Mouse (Mus musculus) A20 (cell line): ENCODE results near the gene Lef1.

Experiments
- DNase-seq: peaks from one replicate; pipeline ENCODE4 v3.0.0-alpha.2; 2011; ENCODE audit warnings: low read depth, low spot score

Gene Lef1

DNA sequence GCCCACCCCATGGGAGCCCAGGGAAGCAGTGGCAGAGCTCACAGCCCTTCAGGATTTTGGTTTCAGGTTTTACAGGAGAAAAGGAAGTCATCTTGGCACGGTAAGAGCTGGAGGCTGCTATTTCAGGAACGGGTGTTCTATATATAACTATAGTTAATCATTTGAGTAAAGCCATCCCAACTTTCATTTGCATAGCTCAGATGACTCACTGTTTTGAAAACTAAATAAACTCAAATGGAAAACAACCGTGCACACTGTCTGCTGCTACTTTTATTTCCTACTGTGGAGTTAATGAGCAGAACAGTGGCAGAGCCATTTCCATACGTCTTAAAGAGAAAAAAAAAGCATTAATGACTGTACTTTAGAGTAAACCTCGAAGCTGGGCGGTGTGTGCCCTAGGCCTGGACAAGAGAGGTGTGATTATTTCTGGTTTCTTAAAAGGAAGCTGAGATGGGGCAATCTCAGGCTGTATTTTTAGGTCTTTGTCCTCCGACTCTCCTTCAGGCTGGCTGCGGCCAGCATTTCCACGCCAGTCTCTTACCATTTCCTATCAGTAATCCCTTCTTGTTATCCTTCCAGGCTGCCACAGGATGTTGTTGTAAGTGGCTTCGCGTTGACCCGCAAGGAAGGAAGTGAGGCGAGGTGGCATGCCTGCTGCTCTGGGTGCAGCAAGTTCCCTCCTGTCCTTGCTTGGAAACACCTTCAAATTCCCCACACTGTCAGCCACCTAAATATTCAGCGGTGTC, 29.2 kb downstream of the Lef1 start:
- peak; percentile 39 for DNase-seq

DNA sequence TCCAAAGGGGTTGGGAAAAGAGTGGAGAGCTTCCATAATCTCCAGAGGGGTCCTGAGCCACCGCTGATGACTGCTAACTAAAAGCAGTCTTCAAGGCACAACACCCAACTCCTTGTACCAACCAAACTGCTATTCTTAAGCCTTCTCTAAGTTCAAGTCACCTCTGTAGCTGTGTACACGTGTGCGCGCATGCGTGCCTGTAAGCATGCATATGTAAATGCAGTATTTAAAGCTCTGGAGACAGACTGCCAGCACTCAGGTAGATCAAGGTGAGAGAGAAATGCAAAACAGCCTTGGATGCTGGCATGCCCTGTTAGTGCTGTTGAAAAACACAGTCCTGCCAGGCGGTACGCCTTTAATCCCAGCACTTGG, 29.8 kb downstream of the Lef1 start:
- DNase-seq = no peak

DNA sequence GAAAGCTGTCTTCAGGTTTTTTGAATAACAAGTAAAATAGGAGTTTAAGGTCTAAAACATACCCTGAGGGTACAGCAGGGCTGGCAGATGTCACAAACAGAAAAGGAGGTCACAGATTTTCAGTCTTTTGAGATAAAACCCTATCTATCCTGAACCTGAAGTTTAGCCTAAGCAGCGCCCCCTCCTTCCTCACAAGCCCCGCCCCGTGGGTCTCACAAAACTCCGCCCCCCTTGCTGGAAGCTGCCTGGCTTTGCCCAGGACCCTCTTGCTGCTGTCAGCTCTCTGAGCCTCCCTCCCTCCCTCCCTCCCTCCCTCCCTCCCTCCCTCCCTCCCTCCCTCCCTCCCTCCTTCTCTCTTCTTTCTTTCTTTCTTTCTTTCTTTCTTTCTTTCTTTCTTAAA, 31.3 kb downstream of the Lef1 start:
- DNase-seq = no peak

DNA sequence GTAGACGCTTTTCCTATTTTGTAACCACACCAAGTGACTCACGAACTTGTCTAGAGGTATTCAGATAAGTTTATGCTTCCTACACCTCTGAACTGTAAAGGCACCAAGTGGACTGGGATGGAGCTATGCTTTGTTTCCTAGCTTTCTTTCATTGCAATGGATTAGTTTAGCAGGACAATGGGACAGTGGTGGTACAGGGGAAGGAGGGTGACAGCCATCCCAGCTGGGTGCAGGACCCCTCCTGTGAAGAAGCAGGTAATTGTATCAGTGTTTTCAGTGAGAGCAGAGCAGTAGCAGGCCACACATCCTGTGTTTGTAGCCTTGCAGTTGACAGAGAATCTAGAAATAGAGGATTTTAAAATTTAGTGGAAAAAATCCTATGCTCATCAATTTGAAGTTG, 34.0 kb downstream of the Lef1 start:
- DNase-seq = no peak

DNA sequence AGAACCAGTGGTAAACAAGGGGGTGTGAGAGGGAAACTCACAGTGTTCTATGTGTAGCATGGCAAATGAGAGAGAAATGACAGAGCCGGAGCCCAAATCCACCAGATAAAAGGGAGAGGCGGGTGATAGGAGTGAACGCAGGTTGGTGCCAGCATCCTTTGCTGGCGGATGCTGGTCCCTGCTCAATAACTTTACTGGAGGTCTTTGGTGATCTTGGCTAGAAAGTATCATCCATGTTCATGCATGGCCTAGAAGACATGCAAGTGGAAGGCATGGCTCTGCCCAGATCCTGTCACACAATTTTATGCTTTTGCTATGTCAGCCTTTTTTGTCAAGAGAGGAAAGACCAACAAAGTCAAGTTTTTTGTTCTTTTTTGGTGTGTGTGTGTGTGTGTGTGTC, 42.6 kb downstream of the Lef1 start:
- DNase-seq = no peak

DNA sequence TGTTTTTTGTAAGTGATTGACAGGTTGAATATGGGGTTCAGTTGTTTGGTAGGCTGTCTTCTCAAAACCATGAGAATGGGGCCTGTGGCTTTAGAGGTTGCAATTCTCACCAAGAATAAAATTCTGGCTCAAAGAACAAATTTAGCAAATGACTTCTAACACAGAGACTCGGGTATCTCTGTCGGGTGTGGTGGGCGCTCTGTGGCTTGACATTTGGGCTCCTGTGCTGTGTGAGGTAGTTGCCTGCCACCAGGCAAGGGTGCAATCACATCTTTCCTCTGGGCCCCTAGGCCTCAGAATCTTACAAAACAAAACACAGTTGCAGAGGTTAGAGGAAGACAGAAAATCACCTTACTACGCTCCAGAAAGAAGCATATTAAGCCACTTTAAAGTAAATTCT, 43.6 kb downstream of the Lef1 start:
- DNase-seq = peak; percentile 55

DNA sequence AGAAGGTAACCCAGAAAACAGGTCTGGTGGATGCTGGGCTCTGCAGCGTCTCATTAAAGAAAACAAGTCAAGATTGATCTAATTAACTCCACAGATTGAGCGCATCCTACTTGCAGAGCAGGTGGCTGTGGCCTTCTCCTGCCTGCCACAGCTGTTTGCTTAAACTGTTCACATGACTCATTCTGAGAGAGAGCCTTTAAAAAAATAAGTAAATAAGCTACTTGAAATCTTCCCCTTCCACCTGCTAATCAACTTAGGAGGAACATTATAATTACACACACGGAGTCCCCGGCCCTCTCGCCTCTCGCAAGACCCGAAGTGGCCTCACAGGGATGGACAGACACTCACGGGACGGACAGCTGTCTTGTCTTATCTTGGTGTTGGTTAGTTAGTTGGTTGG, 44.3 kb downstream of the Lef1 start:
- peak; percentile 88 for DNase-seq

DNA sequence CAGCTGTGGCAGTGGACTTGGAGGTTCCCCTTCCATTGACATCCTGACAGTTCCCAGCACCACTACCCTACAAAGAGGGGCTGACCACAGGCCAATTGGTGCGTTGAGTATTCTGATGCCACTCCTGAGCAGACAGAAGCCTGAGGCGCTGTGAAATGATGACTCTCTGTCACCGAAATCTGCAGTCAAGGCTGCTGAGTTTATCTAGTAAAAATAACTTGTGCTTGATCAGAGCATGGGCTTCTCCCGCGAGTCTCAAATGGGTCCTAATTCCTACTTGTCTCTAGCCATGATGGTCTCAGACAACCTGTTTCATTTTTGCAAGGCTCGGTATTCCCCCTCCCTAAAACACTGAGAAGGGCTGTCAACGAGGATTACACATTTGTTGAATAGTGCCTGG, 44.8 kb downstream of the Lef1 start:
- DNase-seq = peak; percentile 75

DNA sequence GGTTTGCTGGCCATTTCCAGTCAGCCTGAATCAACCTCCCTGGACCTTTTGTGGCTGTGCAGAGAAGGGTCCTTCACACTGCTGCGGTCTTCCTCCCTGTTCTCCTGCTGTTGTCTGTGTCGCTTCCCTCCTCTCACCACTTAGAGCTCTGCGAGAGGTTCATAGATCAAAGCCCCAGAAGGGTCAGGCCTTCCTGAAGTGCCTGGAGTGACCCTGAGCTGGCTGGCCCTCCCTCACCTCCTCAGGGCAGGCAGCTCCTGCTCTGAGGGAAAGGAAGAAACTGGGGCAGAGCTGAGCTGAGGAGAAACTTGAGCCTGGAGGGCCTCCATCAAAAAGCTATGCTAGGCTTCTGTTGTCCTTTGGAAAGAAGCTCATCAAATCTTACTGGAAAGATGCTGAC, 45.4 kb downstream of the Lef1 start:
- DNase-seq = no peak

DNA sequence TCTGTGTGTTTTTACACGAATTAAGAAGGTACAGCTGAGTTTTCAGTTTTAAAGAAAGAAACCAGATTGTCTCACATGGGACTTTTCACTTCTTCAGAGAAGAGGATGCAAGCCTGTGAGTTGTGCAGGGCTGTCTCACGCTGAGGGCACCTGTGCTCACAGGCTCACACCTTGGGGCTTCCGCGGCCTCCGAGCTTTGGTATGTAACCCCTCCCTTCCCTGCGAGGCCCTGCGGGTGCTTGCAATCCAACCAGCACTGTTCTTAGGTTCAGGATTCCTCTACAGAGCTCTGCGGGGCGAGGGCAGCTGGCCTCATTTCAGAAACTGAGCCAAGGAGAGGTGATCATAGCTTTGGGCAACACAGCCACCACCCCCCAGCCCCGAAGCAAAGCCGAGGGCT, 46.1 kb downstream of the Lef1 start:
- DNase-seq = peak; percentile 80

DNA sequence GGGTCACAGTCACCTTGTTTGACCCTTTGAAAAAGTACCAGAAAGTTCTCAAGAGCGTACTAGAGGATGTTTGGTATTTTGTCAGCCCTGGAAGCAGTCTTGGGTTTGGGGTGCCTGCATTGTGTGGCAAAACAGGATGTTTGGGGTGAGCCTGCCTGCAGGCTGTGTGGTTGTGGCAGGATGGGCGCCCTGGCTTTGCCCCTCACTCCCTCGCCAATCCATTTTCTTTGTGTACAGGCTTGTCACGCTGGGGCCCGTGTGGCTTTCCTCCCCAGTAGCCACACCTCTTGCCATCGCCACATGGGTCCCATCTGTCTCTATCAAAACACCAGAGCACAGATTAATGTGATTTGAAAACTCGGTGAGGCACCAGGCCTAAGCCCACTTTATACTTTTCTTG, 47.2 kb downstream of the Lef1 start:
- no peak for DNase-seq

DNA sequence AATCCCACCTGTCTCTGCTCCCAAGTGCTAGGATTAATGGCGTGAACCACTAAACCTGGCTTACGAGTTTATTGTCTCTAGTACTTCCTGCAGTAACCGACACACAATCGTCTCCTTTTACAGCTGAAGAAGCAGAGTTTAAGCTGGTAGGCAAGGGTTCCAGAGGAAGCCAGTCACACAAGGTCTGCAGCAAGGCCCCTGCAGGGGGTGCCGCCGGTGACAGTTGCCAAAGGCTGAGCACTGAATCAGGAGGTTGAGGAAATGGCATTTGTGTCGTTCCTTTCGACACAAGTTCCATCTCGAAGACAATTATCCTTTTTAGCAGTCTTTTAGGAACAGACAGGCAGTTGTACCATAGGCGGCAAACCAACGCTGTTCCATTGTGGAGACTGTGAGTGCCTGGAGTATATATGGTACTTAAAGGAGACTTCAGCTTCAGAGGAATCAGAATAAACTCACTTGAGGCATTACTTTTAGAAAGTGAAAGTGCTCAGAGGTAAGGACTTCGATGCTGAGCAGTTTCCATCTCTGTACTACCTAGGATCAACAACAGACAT, 49.0 kb downstream of the Lef1 start:
- DNase-seq = peak; percentile 22

DNA sequence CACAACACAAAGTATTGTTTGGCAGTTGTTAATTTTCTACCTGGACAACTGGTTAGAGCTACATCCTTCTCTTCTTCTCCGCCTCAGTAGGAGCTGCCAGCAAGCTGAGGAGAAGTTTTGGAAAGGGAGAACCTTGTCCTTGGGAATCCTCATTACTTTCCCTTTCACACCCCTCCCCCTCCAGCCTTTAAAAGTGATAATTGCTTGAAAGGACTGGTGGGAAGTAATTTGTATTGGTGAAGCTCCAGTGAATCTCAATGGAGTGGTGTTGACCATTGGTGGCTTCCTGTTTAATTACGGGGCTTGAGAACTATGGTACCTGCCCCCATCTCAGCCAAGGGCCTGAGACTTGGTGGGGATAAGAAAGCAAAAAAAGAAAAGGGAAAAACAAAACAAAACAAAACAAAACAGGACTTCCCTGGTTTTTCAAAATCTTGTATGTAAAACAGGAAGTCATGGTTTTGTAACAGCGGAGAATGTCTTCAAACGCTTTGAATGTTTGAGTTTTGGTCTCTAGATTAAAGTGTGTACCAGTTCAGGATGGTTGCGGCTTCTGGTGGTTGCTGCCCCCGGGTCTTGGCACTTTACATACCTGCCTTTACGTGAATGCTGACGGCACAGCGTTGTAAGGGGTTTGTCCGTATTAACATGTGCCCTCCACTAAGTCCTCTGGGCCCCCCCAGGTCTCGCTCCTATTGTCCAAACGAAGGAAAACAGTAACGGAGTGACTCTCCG, 49.8 kb downstream of the Lef1 start:
- DNase-seq = no peak

DNA sequence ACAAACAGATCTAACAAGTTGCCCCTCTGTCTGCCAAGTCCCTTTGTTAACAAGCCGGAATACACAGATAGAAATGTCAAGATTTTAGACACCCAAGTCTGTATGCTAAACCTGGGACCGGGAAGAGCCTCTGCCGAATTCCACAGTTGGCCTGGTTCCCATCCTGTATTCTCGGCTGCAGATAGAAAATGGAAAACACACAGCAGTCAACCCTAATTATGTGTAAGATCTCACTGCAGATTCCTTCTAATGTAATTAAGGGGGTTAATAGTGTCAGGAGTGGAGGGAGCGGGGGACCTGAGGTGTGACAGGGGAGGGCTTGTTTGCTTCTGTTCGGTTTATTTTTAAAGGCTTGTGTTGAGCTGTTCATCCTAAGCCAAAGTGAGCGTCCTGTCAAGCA, 50.6 kb downstream of the Lef1 start:
- DNase-seq = no peak

DNA sequence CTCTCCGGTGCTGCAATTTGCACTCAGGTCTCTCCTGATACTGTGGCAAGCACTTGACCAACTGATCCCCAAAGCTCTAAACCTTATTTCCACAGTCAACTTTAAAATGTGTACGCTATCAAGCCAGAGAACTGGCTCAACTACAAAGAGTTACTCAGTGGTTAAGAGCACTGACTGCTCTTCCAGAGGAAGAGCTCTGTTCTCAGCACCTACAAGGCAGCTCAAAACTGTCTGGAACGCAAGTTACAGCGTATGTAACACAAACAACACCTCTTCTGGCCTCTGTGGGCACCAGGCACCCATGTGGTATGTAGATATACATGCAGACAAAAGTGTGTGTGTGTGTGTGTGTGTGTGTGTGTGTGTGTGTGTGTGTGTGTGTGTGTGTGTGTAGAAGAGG, 57.5 kb downstream of the Lef1 start:
- DNase-seq = no peak

DNA sequence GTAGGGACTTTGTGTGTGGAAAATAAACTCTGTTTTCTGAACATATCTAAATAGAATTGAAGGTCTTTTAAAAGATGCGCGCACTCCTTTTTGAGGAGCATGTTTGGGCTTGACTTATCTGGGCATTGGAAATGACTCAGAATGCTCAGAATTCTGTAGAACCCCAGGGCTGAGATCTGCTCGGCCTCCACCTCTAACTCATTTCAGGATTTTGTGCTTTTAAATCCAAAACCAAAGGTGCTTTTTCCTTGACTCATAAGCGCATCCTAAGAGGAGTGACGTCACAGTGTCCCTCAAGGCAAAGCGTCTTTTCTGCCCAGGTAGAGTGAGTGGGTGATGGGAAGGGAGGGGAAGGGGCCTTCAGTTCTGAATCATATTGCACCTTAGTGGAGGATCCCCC, 58.9 kb downstream of the Lef1 start:
- DNase-seq = no peak

DNA sequence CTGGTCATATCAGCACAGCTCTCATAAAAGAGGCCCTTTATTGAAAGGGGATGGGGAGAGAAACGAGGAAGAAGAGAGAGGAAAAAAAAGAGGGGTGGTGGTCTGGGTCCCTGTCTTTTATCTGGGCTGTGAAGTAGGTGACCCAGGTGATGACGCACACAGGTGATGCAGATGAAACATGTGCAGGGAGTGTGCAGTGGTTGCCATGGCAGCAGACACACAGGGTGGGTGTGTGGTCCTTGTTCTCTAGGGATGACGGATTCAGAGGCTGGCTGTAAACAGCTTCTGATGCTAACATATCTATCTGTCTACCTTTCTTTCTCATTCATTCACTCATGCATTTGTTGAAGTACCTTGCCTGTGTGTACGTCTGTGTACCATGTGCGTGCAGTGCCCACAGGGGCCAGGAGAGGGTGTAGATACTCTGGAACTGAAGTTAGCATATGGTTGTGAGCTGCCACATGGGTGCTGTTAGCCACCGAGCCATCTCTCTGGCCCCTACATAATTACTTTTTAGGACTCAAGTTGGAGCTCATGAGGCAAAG, 59.9 kb downstream of the Lef1 start:
- no peak for DNase-seq

DNA sequence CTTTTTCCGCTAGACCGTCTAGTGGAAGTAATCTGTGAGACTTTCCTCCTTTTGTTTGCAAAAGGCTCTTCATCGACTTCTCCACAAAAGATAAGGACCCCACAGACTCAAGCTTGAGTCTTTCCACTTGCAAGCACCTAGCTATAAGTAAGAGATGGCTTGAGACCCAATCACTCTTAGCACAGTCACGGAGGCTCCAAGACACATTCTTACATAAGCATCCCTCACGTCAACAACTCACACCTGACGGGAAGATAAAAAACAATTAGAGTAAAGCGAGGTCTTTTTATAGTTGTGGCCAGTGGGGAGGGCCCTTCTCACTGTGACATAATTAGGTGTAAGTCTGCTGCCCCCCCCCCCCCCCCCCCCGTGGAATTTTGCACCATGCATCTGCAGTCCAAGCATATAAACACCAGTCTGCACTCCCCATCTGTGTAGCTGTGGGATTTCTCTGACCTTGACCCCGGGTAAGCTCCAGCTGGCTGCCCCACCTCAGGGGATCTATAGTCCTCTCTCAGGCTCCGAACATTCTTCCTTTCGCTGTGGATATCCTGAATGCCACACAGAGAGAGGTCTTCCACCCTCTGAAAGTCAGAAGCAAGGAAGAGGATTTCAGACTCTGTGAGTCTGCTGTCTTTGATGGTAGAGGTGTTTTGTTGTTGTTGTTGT, 61.2 kb downstream of the Lef1 start:
- DNase-seq = no peak

DNA sequence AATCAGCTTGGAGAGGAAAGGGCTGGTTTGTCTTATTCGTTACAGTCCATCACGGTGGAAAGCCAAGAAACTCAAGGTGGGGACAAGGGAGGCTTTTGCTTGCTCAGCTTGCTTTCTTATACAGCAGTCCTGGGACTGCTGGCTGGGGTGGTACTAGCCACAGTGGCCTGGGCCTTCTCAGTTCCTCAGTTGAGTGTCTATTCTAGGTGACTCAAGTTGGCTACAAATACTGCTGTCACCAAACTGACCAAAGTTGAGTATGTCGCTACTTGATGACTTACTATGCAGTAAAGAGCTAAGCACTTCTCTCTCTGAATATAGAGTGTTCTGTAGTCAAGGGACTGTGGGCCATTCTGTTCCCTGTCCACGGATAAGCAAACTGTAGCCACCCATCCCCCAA, 62.0 kb downstream of the Lef1 start:
- no peak for DNase-seq

DNA sequence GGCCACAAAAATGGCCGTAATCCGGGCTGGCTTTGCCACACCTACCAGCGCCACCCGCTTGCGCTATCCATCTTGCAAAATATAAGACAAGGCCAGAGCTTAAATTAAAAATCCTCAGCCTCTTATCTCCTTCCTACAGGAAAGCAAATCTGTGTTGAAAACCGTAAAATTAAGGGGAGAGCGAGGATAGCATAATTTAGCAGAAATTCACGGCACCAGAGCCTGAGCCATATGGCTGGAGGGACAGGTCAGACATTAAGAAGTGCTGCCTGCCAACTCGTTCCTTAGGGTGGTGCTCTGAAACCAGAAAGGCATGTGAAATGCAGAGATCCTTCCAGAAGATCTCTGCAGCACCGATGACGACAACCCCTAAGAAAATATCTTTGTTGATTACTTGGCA, 70.7 kb downstream of the Lef1 start:
- DNase-seq = no peak

DNA sequence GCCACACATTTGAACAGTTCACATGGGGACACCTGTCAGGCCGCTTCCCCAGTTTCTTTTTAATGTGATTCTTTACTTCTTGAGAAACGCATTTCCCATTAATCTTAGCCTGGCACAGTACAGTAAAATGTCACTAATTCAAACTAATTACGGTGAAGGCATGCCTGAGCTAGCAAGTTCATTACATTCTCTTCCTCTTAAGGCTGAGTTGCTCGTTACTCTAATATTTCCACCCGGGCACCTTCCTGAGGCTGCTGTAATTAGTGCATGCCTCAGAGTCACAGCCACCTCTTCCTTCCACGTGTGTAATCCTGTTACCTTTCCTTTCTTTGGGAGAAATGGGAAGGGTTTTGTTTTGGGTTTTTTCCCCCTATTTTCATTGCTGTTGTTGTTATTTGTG, 71.9 kb downstream of the Lef1 start:
- DNase-seq = no peak

DNA sequence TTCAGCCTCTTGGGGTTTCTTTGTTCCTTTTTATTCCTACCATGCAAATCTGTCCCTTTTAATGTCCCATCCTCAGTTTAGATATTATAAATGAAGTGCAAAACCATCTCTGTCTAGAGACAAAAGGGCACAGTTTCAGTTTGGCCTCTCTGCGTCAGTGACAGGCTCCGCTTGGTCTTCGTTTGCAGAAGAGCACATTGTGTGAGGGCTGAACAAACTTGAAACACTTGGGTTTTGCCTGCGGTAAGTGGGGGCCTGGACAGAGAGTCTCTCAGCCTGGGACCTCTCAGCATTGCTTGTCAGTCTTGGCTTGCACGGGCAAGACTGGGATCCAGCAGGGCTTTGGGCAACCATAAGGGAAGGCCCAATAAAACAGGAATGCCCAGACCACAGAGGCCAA, 75.9 kb downstream of the Lef1 start:
- DNase-seq = no peak
